Mouse (Mus musculus) bone marrow macrophage, adult 2 months (primary cell): Measurements from ENCODE around the gene Cd9. TPM values are rescaled to one million over a fixed set of nuclear protein-coding genes. Genes with fewer than 3 reads are reported as not detected.
A peak's percentile ranks its signal among the peaks of the same experiment; 100 is the strongest.

Experiments
- H3K27ac ChIP-seq: 2 replicates; pipeline ENCODE4 v1.5.1; 2012; ENCODE audit warnings: low read depth, low read length; ENCODE audit not compliant: insufficient read depth
- H3K4me1 ChIP-seq: 2 replicates; pipeline ENCODE4 v1.6.1; 2012; ENCODE audit warnings: low read length; ENCODE audit not compliant: control insufficient read depth, insufficient read depth
- H3K4me3 ChIP-seq: 2 replicates; pipeline ENCODE4 v1.5.1; 2012; ENCODE audit warnings: mild to moderate bottlenecking, low read length, moderate library complexity; ENCODE audit not compliant: insufficient read depth
- CTCF ChIP-seq: IDR thresholded peaks from 2 replicates; pipeline ENCODE4 v1.5.1; 2012; ENCODE audit warnings: low read depth, mild to moderate bottlenecking, low read length, moderate library complexity
- POLR2A ChIP-seq: IDR thresholded peaks from 2 replicates; pipeline ENCODE4 v1.6.1; 2012; ENCODE audit warnings: mild to moderate bottlenecking, low read depth, low read length, borderline replicate concordance
- polyA plus RNA-seq: library from polyadenylated mRNA; stranded (reverse); fragments of >200 nt; gene quantifications from 2 replicates; pipeline ENCODE4 v1.2.4, GENCODE M21; 2012; ENCODE audit not compliant: missing spikeins, insufficient read depth, insufficient read length

The Cd9 gene
- polyA plus RNA-seq, 1 experiment = 343 TPM

DNA sequence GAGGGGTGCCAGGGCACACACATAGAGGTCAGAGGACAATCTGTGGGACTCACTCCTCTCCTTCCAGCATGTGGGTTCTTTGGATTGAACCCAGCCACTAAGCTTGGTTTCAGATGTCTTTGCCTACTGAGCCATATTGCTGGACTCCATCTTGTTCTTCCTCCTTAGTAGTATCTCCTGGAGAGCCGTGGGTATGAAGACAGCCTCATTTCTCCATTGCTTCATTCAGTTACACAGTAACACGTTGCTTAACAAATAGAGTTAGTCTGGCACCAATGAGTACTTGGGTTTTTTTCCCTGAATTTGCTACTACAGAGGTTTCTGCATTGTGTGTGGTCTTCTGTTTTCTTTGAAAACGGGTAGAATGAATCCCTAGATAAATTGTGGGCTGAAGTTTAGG lies 31.5 kb upstream of the Cd9 start:
- no peak overlapping the region for H3K4me3 ChIP-seq
- TF ChIP-seq CTCF = no peak
- TF ChIP-seq POLR2A = no peak
- no peak overlapping the region for H3K27ac ChIP-seq
- H3K4me1 ChIP-seq = peaks cover 37% of the 10 kb centered on the region

DNA sequence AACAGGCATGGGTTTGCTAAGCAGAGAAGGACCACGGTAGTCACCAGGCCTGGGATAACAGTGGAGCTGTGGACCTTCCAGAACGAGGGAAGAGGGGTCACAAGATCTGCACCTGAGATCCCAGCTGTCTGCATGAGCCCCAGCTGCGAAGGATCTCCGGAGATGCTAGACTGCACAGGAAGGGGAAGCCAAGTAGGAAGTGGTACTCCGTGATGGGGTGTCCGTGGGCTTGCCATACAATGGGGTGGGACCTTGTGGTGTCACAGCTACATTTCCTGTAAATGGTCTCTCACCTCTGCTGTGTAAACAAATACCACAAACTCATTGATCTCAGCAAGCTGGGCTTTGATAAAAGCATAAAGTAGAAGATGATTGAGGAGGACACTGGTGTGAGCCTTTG lies 29.4 kb upstream of the Cd9 start:
- H3K27ac ChIP-seq = no peak overlapping the region
- peaks cover 29% of the 10 kb centered on the region for H3K4me1 ChIP-seq
- no peak overlapping the region for H3K4me3 ChIP-seq
- TF ChIP-seq CTCF (no peak), POLR2A (no peak)

DNA sequence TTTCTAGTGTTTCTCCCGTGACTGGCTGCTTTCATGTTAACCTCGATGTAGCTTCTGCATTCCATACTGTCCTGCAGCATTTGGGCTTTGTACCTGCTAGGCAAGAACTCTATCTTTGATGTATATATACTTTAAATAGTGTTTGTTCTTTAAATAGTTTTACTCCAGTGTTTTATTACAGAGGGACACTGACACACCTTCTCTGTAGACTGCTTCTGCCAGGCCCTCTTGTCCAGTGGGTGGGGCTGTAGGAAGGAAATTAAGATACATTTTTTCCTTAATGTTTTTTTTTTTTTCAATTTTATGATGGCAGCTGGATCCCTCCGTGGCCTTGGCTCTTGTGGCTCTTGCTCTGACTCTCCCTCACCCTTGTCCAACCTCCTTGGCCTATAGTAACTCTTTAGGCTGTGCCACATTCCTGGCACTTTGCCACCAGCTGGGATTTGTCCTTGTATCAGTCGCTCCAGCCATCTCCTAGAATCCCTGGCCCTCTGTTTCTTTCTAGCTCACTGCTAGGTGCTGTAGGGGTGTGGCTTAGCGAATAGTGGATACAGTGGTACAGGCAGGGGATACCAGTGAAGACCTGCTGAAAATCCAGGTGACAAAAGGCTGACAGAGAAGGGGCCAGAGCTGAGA lies 27.1 kb upstream of the Cd9 start:
- H3K4me3 ChIP-seq = no peak overlapping the region
- TF ChIP-seq CTCF (no peak), POLR2A (no peak)
- no peak overlapping the region for H3K27ac ChIP-seq
- H3K4me1 ChIP-seq = peaks cover 11% of the 10 kb centered on the region

- peak overlapping the region; percentile 63 for H3K27ac ChIP-seq
- TF ChIP-seq CTCF (no peak), POLR2A (no peak)
- H3K4me1 ChIP-seq = peaks cover 53% of the 10 kb centered on the region
- no peak overlapping the region for H3K4me3 ChIP-seq
Measured at GRCm38 (mm10) chr6:125515503-125516315, 21.1 kb upstream of the Cd9 start.

- Histone ChIP-seq H3K4me3 (no peak overlapping the region), H3K4me1 (peaks cover 70% of the 10 kb centered on the region), H3K27ac (peak overlapping the region; percentile 59)
- TF ChIP-seq POLR2A (no peak), CTCF (no peak)
Measured at GRCm38 (mm10) chr6:125512950-125513596, 18.5 kb upstream of the Cd9 start.

GRCm38 (mm10) chr6:125511196-125511595 lies 16.6 kb upstream of the Cd9 start:
- H3K27ac ChIP-seq = peak overlapping the region; percentile 76
- TF ChIP-seq CTCF (no peak), POLR2A (no peak)
- no peak overlapping the region for H3K4me3 ChIP-seq
- H3K4me1 ChIP-seq = peaks cover 77% of the 10 kb centered on the region

DNA sequence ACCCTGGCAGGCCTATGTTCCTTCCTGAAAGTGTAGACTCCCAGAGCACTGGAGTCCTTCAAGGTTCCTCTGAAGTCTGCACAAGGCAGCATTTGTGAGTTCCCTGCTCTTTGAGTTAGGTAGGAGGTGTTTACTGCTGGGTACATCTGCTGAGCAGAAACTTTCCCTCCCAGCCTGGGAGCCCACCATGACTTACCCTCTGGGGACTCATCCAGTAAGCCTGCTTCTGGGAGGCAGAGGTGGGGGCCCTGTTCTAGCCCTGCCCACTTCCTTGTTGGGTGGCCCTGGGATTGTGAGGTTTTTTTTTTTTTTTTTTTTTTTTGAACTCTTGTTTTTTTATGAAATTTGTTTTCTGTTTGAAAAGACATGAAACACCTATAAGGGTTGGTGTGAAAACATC lies 16.1 kb upstream of the Cd9 start:
- peak overlapping the region; percentile 76 for H3K27ac ChIP-seq
- no peak for TF ChIP-seq POLR2A
- no peak for TF ChIP-seq CTCF
- H3K4me3 ChIP-seq = peak overlapping the region; percentile 36
- H3K4me1 ChIP-seq = peaks cover 76% of the 10 kb centered on the region

- Histone ChIP-seq H3K4me3 (no peak overlapping the region), H3K4me1 (peaks cover 77% of the 10 kb centered on the region)
- TF ChIP-seq CTCF = no peak
- no peak for TF ChIP-seq POLR2A
Measured at GRCm38 (mm10) chr6:125509783-125510182, 15.2 kb upstream of the Cd9 start.

GRCm38 (mm10) chr6:125506427-125506826 lies 11.8 kb upstream of the Cd9 start:
- no peak for TF ChIP-seq CTCF
- no peak for TF ChIP-seq POLR2A
- peaks cover 58% of the 10 kb centered on the region for H3K4me1 ChIP-seq
- H3K27ac ChIP-seq = no peak overlapping the region
- H3K4me3 ChIP-seq = no peak overlapping the region

More at GRCm38 (mm10) chr6:125509783-125510182, 15.2 kb upstream of the Cd9 start:
- H3K27ac ChIP-seq = peak overlapping the region; percentile 76
